Mouse (Mus musculus): ENCODE measurements around the gene Spz1. TPM values are rescaled to one million over a fixed set of nuclear protein-coding genes. Genes with fewer than 3 reads are reported as not detected.

Gene Spz1
- polyA plus RNA-seq, 1 experiment from 2014 or later: not detected

Other genes with a start within 250 kb of the Spz1 start
- 24.6 and 26.0 TPM in 2 replicates for gene Dhfr, start 221.4 kb downstream of the Spz1 start, polyA plus RNA-seq (2014; fragmentation: Nextera tagmentation; extraction: Ambion mirVana)
- gene Msh3, start 221.2 kb downstream of the Spz1 start, polyA plus RNA-seq (2014; fragmentation: Nextera tagmentation; extraction: Ambion mirVana): 31.8 and 42.3 TPM in 2 replicates
- 0.06 and 0.07 TPM in 2 replicates for gene Ankrd34b, start 150.3 kb downstream of the Spz1 start, polyA plus RNA-seq (2014; fragmentation: Nextera tagmentation; extraction: Ambion mirVana)
- 0.18 TPM in 1 of 2 replicates, not detected in the other for gene Fam151b, start 92.2 kb downstream of the Spz1 start, polyA plus RNA-seq (2014; fragmentation: Nextera tagmentation; extraction: Ambion mirVana)
- 8.7 and 14.7 TPM in 2 replicates for gene Zfyve16, start 45.3 kb downstream of the Spz1 start, polyA plus RNA-seq (2014; fragmentation: Nextera tagmentation; extraction: Ambion mirVana)
- 7.4 and 18.0 TPM in 2 replicates for gene Serinc5, start 34.9 kb upstream of the Spz1 start, polyA plus RNA-seq (2014; fragmentation: Nextera tagmentation; extraction: Ambion mirVana)
- gene Thbs4, start 218.6 kb upstream of the Spz1 start, polyA plus RNA-seq (2014; fragmentation: Nextera tagmentation; extraction: Ambion mirVana): 0.73 and 0.87 TPM in 2 replicates